Mouse (Mus musculus): ENCODE data around the gene Olfr122. TPM values are rescaled to one million over a fixed set of nuclear protein-coding genes. Genes with fewer than 3 reads are reported as not detected.

The Olfr122 gene
- not detected in 2 replicates for polyA plus RNA-seq (2012; rRNA removed)

DNA sequence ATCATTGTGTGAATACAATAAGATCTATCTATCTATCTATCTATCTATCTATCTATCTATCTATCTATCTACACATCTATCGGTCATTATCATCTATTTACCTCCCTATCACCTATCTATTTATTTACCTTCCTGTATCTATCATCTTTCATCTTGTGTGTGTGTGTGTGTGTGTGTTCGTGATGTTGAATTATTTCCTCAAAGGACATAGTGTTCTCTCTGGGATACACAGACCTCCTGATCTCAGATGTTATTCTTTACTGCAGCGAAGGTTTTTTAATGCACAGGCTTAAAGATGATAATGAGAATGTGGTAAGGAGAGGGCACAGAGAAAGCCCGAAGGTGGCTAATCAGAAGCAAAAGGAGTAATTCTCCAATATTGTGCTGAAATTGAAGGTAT, at the start of gene Olfr122:
Olfr122 (plus strand) TSS at position 301 of the 400 bp plus-strand sequence.

DNA sequence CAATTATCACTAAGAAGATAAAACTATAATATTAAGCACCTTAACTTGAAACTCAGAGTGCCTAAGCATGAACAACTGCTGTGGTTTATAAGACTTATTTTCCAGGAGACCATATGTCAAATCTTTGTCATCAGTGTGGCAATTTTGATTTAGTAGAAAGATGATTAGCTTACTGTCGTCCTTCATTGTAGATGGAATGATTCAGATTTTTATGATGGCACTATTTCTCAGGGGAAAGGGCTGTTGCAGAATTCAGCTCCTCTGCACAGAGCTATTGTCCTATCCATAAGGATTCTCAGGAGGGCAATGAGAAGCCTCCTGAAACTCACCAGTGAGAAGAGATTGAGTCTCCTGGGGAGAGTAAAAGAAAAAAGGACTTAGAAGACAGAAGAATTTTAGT, 46.9 kb upstream of the Olfr122 start, which contains the start of gene Olfr120:
Olfr120 (plus strand) TSS at position 301 of the 400 bp plus-strand sequence.

DNA sequence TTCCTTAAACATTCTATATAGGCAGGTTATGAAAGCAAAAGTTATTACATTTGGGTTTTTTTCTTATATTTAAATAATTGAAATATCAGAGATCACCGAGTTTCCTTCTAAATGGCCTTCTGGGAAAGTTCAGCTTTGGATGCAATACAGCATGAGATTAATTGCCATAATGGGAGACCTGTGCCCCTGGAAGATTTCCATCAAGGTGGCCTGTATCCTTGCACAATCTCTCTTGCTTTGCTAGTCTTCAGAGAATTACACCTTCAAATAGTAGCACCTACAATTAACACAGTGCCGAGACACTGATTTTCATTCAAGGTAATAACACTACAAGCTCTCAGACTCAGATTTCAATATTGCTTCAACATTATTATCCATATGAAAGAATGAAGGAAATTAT, 24.8 kb downstream of the Olfr122 start, which contains the start of gene Olfr123:
Olfr123 (plus strand) TSS at position 301 of the 400 bp plus-strand sequence.

DNA sequence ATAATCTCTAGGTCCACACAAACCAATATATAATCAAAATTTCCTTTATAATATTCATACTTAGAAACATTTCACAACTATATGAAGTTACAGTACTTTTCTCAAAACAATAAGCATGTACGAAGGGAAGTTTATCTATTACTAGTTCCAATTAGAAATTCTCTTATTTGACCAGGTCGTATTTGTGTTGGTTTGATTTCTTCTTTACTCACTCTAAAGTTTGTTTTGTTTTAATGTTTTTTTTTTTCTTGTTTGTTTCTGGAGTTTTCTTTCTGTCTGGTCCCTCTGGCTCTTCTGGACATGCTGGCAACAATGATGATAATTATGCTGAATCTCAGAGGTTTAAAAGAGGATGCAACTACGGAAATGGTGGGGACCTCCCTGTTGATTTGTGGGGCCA, 31.2 kb downstream of the Olfr122 start, which contains the start of gene Olfr124:
Olfr124 (plus strand) TSS at position 301 of the 400 bp plus-strand sequence.

Other genes with a start within 250 kb of the Olfr122 start
- gene Olfr112, start 199.2 kb upstream of the Olfr122 start, polyA plus RNA-seq (2012; rRNA removed) = not detected in 2 replicates
- not detected in 2 replicates for gene Olfr113, start 190.9 kb upstream of the Olfr122 start, polyA plus RNA-seq (2012; rRNA removed)
- gene Olfr114, start 175.9 kb upstream of the Olfr122 start, polyA plus RNA-seq (2012; rRNA removed) = not detected in 2 replicates
- not detected in 2 replicates for gene Olfr115, start 141.5 kb upstream of the Olfr122 start, polyA plus RNA-seq (2012; rRNA removed)
- not detected in 2 replicates for gene Olfr116, start 141.4 kb upstream of the Olfr122 start, polyA plus RNA-seq (2012; rRNA removed)
- gene Olfr117, start 104.8 kb upstream of the Olfr122 start, polyA plus RNA-seq (2012; rRNA removed) = not detected in 2 replicates
- gene Olfr118, start 101.6 kb upstream of the Olfr122 start, polyA plus RNA-seq (2012; rRNA removed) = not detected in 2 replicates
- not detected in 2 replicates for gene Olfr119, start 72.0 kb upstream of the Olfr122 start, polyA plus RNA-seq (2012; rRNA removed)
- gene Olfr120, start 46.8 kb upstream of the Olfr122 start, polyA plus RNA-seq (2012; rRNA removed) = not detected in 2 replicates
- not detected in 2 replicates for gene Olfr121, start 19.8 kb upstream of the Olfr122 start, polyA plus RNA-seq (2012; rRNA removed)
- not detected in 2 replicates for gene Olfr123, start 24.9 kb downstream of the Olfr122 start, polyA plus RNA-seq (2012; rRNA removed)
- gene Olfr124, start 31.3 kb downstream of the Olfr122 start, polyA plus RNA-seq (2012; rRNA removed) = not detected in 2 replicates
- gene Olfr125, start 64.3 kb downstream of the Olfr122 start, polyA plus RNA-seq (2012; rRNA removed) = not detected in 2 replicates
- gene Olfr126, start 78.9 kb downstream of the Olfr122 start, polyA plus RNA-seq (2012; rRNA removed) = not detected in 2 replicates
- not detected in 2 replicates for gene Olfr127, start 131.8 kb downstream of the Olfr122 start, polyA plus RNA-seq (2012; rRNA removed)
- gene Olfr128, start 151.9 kb downstream of the Olfr122 start, polyA plus RNA-seq (2012; rRNA removed) = not detected in 2 replicates
- not detected in 2 replicates for gene Olfr761, start 184.5 kb downstream of the Olfr122 start, polyA plus RNA-seq (2012; rRNA removed)